Mouse (Mus musculus) neural tube, embryonic 14.5 days (tissue): ENCODE data around the gene Atrnl1. TPM values are rescaled to one million over a fixed set of nuclear protein-coding genes. Genes with fewer than 3 reads are reported as not detected.
"Not testable (repeated sequence)": the region's sequence is repeated elsewhere in the genome, so short reads cannot be mapped to it uniquely, and the experiment has no call there.

ENCODE experiments used
- ATAC-seq: fragments of 200-750 bp; cut with Nextera tagmentation; 2 replicates; pipeline ENCODE4 v1.8.0; 2017; ENCODE audit warnings: low read depth, mild to moderate bottlenecking, moderate TSS enrichment, moderate library complexity
- H3K27ac ChIP-seq: fragments of 300-500 bp; sonication (generic); 2 replicates; pipeline ENCODE4 v1.5.1; 2014; ENCODE audit warnings: low read depth, mild to moderate bottlenecking, control low read depth, low read length, moderate library complexity, mixed read lengths
- H3K27me3 ChIP-seq: fragments of 300-500 bp; sonication (generic); 2 replicates; pipeline ENCODE4 v1.6.1; 2014; ENCODE audit warnings: low read length; ENCODE audit not compliant: control insufficient read depth, insufficient read depth
- H3K36me3 ChIP-seq: fragments of 300-500 bp; sonication (generic); 2 replicates; pipeline ENCODE4 v1.6.1; 2014; ENCODE audit warnings: low read length, mixed read lengths; ENCODE audit not compliant: control insufficient read depth, insufficient read depth
- H3K4me1 ChIP-seq: fragments of 300-500 bp; sonication (generic); 2 replicates; pipeline ENCODE4 v1.6.1; 2014; ENCODE audit warnings: low read length; ENCODE audit not compliant: control insufficient read depth, insufficient read depth
- H3K4me2 ChIP-seq: fragments of 300-500 bp; sonication (generic); 2 replicates; pipeline ENCODE4 v1.6.1; 2014; ENCODE audit warnings: mild to moderate bottlenecking, low read depth, low read length, control low read depth
- H3K4me3 ChIP-seq: fragments of 300-500 bp; sonication (generic); 2 replicates; pipeline ENCODE4 v1.5.1; 2014; ENCODE audit warnings: low read depth, low read length, control low read depth, mixed read lengths
- H3K9ac ChIP-seq: fragments of 300-500 bp; sonication (generic); replicated peaks from 2 replicates; pipeline ENCODE4 v1.6.1; 2014; ENCODE audit warnings: low read depth, mild to moderate bottlenecking, control low read depth, low read length, mixed read lengths
- H3K9me3 ChIP-seq: fragments of 300-500 bp; sonication (generic); 2 replicates; pipeline ENCODE4 v1.6.1; 2016; ENCODE audit warnings: low read length; ENCODE audit not compliant: control insufficient read depth
- WGBS: fragments of 180-500 bp; shearing (Covaris S2); extraction: QIAGEN DNeasy Blood & Tissue Kit; methylation state at CpG from one replicate; pipeline ENCODE4 v1.1.7; 2014; 5-methylcytosine and 5-hydroxymethylcytosine counted together
- polyA plus RNA-seq: library from polyadenylated mRNA; unstranded; fragments of >200 nt; fragmentation: Nextera tagmentation; extraction: Ambion mirVana; gene quantifications from 2 replicates; pipeline ENCODE4 v1.2.1, GENCODE M21; 2014

The Atrnl1 gene
- polyA plus RNA-seq, 1 experiment from 2014 or later = 8.6 TPM

DNA sequence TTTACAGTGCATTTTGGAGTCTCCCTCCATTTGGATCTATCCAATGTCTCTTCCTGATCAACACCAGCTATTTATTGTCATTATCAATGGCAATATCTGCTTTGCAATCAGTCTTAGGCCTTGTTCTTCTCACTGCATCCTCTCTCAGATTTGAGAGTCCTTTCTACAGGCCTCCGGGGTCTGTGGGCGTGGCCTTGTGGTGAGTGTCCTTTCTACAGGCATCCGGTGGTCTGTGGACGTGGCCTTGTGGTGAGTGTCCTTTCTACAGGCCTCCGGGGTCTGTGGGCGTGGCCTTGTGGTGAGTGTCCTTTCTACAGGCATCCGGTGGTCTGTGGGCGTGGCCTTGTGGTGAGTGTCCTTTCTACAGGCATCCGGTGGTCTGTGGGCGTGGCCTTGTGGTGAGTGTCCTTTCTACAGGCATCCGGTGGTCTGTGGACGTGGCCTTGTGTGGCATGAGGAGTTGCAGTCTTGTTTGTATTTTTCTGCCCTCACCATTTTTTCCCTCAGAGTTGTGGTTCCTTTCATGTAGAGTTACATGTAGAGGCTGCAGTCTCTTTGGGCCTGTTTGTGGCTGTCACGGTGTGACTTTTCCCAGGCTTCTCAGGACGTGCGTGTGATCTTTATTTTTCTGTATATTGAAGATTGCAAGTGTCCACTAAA, 383.5 kb downstream of the Atrnl1 start:
- H3K4me1 ChIP-seq, H3K9ac ChIP-seq, H3K9me3 ChIP-seq, ATAC-seq, H3K36me3 ChIP-seq, H3K27ac ChIP-seq, H3K4me3 ChIP-seq, H3K4me2 ChIP-seq, H3K27me3 ChIP-seq: not testable (repeated sequence)
- WGBS = 93% methylated on average over 15 of the region's 15 CpGs

DNA sequence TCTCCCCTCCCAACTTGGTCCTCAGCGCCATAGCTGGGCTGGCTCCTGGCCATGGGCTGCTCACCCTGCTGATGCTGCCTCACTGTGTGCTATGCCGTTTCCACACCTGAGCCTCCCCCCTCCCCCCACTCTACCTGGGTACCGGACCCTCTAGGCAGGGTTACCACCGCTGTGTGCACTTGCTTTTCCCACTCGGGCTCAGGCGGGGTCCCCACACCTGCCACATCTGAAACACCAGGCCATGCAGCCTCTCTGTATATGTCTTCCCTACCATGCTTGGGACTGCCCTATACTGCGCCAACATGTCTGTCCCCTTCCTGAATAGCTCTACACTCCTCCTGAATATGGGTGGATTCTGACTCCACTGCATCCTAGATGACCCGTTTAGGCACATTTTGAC, 384.2 kb downstream of the Atrnl1 start:
- Histone ChIP-seq H3K36me3 (no peaks in the 10 kb centered on the region), H3K4me3 (no peak overlapping the region), H3K27me3 (no peaks in the 10 kb centered on the region), H3K4me2 (no peak overlapping the region), H3K4me1 (no peaks in the 10 kb centered on the region), H3K9me3 (no peaks in the 10 kb centered on the region), H3K9ac (no peak overlapping the region), H3K27ac (no peak overlapping the region)
- ATAC-seq = no peak
- 94% methylated on average over 8 of the region's 8 CpGs for WGBS

DNA sequence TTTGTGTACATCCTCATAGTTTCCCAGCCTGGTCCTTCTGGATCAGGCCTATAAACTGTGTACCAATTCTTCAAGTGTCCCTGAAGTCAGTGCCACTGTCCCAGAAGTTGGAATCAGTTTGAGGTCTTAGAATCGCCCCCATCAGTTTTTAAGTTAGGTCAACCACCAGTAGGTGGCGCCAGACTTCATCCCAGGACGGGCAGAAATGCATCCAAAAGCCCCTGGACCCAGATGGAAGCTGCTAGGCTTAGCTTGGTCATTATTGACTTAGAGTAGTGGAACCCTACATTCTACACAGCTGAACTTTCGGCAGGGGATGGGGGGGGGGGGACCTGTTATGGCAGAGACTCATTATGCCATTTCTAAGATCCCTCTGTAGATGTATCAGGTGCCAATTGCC, 387.1 kb downstream of the Atrnl1 start:
- Histone ChIP-seq H3K27ac (no peak overlapping the region), H3K27me3 (no peaks in the 10 kb centered on the region), H3K9ac (no peak overlapping the region), H3K4me3 (no peak overlapping the region), H3K4me2 (no peak overlapping the region), H3K4me1 (no peaks in the 10 kb centered on the region), H3K36me3 (no peaks in the 10 kb centered on the region), H3K9me3 (no peaks in the 10 kb centered on the region)
- 38% methylated on average over 4 of the region's 4 CpGs for WGBS
- no peak for ATAC-seq

DNA sequence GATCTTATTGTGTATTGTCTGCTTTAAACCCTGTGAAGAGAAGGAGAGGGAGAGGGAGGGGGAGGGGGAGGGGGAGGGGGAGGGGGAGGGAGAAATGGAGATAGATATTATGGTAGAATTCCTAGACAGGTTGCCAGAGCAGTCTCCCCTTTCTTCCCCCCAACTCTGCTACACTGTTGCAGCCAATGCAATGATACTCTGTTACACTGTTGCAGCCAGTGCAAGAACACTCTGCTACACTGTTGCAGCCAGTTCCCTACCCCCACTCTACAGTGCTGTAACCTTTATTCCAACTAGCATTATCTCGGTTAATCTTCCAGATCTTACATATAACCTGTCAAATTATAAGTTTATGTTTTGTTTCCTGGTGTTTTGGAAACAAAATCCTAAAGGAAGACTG, 400.8 kb downstream of the Atrnl1 start:
- ATAC-seq = no peak
- WGBS = 86% methylated on average over 1 of the region's 1 CpGs

DNA sequence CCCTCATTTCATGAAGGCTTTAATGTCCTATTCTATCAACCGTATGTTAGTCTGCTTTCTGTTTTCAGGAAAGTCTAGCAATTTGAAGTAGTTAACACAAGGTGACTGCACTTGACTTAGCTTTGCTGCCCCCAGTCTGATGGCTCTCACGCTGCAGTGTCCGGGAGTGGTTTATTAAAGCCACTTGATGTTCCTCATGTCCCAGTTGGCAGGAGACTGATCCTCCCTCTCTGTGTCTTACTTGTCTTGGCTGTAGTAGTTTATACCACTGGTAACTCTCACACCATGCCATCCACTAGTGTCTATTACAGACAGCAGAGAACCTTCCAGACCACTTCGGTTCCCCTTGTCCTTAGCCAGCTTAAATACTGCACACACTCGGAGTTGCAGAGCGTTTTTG, 404.9 kb downstream of the Atrnl1 start:
- 92% methylated on average over 6 of the region's 6 CpGs for WGBS
- H3K27ac ChIP-seq = no peak overlapping the region
- no peak overlapping the region for H3K4me2 ChIP-seq
- no peaks in the 10 kb centered on the region for H3K36me3 ChIP-seq
- no peaks in the 10 kb centered on the region for H3K4me1 ChIP-seq
- no peak overlapping the region for H3K4me3 ChIP-seq
- H3K9me3 ChIP-seq = no peaks in the 10 kb centered on the region
- ATAC-seq = no peak
- no peak overlapping the region for H3K9ac ChIP-seq
- no peaks in the 10 kb centered on the region for H3K27me3 ChIP-seq

More for the DNA sequence above, 400.8 kb downstream of the Atrnl1 start:
- H3K36me3 ChIP-seq = no peaks in the 10 kb centered on the region
- H3K27me3 ChIP-seq = no peaks in the 10 kb centered on the region
- H3K4me3 ChIP-seq = no peak overlapping the region
- H3K27ac ChIP-seq = no peak overlapping the region
- no peak overlapping the region for H3K9ac ChIP-seq
- H3K4me2 ChIP-seq = no peak overlapping the region
- H3K9me3 ChIP-seq = no peaks in the 10 kb centered on the region
- H3K4me1 ChIP-seq = no peaks in the 10 kb centered on the region

DNA sequence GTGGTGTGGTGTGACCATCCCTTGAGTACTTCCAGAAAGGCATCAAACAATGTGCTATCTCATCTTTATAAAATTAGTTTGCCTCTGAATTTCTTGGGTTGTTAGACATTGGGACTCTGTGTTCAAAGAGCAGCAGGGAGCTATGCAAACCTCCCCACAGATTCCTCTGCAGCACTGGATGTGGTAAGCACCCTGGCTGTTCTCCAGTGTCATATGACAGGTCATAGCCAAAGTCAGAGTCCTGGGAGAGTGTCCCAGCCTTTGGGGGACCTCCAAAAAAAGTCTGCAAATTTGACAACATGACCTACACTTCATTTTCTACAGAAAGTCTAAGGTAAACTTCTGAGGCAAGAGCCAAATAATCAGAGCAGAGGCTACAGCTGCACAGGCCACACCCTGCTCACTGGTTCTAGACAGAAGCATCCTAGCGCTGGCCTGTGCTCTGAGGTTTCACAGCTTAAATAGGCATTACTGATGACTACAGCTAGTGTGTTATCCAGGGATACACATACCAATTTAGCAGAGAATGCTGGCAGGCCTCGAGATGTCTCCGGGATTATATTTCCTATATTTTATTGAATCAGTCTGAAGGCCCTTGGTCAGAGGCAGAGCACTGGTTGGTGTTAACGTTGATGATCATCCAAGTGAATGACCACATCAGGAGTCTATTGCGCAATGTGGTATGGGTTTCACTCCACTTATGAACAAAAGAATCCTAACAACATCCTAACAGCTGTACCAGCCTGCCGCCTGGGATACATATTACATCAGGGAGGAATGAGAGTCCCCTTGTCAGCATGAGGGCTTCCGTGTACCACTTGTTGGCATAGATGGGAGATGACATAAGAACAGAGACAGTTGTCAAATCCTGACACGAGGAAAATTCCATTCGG, 406.0 kb downstream of the Atrnl1 start:
- H3K9me3 ChIP-seq = no peaks in the 10 kb centered on the region
- no peaks in the 10 kb centered on the region for H3K36me3 ChIP-seq
- H3K27me3 ChIP-seq = no peaks in the 10 kb centered on the region
- H3K4me1 ChIP-seq = no peaks in the 10 kb centered on the region
- H3K27ac ChIP-seq = no peak overlapping the region
- no peak overlapping the region for H3K9ac ChIP-seq
- no peak overlapping the region for H3K4me2 ChIP-seq
- no peak overlapping the region for H3K4me3 ChIP-seq
- WGBS = 90% methylated on average over 9 of the region's 9 CpGs
- no peak for ATAC-seq

DNA sequence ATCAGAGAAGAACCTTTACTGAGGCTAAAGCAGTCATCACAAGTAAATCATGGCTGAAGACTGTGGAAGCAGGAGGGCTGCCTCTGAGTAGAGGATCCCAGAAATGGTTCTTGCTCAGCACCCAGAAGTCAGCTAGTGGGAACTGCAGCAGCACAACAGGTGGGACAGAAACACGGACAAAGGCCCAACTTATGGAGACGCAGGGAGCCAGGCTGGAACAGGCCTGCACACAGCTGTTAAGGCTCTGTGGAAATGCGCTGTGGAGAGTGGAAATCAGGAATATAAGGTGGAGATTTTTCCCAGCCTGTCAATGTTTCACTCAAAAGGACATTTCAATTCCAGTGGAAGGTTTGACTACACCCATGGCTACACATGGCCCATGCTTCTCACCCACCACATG, 406.6 kb downstream of the Atrnl1 start:
- no peaks in the 10 kb centered on the region for H3K36me3 ChIP-seq
- no peaks in the 10 kb centered on the region for H3K9me3 ChIP-seq
- H3K4me2 ChIP-seq = no peak overlapping the region
- H3K27ac ChIP-seq = no peak overlapping the region
- H3K27me3 ChIP-seq = no peaks in the 10 kb centered on the region
- H3K4me3 ChIP-seq = no peak overlapping the region
- H3K9ac ChIP-seq = no peak overlapping the region
- H3K4me1 ChIP-seq = no peaks in the 10 kb centered on the region
- 94% methylated on average over 3 of the region's 3 CpGs for WGBS
- no peak for ATAC-seq

DNA sequence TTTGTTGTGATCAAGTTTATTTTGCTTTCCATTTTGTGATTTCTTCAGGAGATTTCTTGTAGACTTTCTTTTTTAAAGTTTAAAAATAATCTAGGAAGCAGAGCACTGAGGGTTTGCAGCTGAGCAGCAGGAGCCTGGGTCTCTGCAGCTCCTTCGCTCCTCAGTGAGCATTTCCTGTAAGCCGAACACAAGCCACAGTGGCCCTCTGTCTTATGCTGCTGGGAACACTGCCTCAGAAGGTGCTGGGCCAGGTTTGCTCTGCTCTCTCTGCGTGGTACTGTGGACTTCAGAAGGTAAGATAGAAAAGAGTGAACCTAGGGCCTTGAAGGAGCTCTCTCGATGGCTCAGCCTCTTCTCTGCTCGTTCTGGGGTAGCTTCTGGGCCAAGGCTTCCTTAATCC, 407.9 kb downstream of the Atrnl1 start:
- Histone ChIP-seq H3K9me3 (no peaks in the 10 kb centered on the region), H3K27me3 (no peaks in the 10 kb centered on the region), H3K4me1 (no peaks in the 10 kb centered on the region), H3K36me3 (no peaks in the 10 kb centered on the region), H3K27ac (no peak overlapping the region), H3K4me3 (no peak overlapping the region), H3K9ac (no peak overlapping the region), H3K4me2 (no peak overlapping the region)
- no peak for ATAC-seq
- 77% methylated on average over 5 of the region's 5 CpGs for WGBS

DNA sequence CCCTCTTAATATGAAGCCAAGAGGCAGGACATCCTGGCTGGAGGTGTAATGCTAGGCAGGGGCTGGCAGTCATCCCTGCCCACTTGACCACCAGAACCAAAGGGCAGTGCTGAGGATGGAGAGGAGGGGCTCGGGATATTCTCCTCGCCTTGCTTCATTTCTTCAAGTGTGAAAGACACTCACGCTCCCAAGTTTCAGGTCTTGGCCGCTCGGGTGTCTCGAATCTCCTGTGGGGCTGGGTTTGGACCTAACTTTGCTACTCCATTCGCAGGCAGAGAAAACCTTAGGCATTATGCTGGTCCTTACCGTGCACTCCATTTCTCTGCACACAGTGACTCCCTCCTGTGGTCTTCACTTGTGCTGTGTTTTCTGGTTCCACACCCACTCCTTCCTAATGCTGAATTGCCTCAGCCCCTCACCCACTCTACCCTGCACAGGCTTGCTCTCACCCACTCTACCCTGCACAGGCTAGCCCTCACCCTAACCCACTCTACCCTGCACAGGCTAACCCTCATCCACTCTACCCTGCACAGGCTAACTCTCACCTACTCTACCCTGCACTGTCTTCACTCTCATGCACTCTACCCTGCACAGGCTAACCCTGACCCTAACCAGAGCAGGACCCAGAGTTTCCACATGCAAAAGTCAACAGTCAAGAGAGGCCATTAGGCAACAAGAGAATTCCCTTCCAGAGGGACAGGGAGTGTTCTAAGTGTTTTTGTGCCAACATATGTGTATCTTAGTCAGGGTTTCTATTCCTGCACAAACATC, 410.9 kb downstream of the Atrnl1 start:
- Histone ChIP-seq H3K4me2 (no peak overlapping the region), H3K9ac (no peak overlapping the region), H3K36me3 (no peaks in the 10 kb centered on the region), H3K4me3 (no peak overlapping the region), H3K27me3 (no peaks in the 10 kb centered on the region), H3K27ac (no peak overlapping the region), H3K4me1 (no peaks in the 10 kb centered on the region), H3K9me3 (no peaks in the 10 kb centered on the region)
- ATAC-seq = no peak
- WGBS = 99% methylated on average over 8 of the region's 8 CpGs
